Mouse (Mus musculus): ENCODE measurements around the gene Lrpap1. TPM values are rescaled to one million over a fixed set of nuclear protein-coding genes. Genes with fewer than 3 reads are reported as not detected.

Lrpap1 gene
- polyA plus RNA-seq, 1 experiment from 2014 or later = 92.1 TPM

DNA sequence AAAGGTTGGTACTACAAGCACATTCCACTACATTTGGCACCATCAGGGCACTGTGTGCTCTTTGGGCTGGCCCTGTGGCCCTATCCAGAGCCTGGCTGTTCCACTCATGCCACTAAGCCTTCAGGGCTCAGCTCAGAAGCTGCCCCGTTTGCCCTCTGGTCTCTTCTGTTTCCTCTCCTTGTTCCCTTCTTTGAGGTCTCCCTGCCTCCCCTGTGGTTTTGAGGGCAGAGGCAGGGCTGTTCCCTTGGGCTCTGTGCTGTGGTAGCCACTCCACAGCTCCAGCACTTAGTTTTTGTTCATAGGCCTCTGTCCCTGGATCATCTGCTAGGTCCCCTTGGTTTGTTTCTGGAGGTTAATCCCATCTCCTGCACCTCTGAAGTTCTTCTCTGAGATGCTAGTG, 37.3 kb upstream of the Lrpap1 start:
- Histone ChIP-seq H3K27ac (ENCODE audit: low read length) (no peak overlapping the region), H3K36me3 (ENCODE audit: control insufficient read depth, insufficient read depth) (no peaks in the 10 kb centered on the region), H3K4me1 (ENCODE audit: control insufficient read depth, low read depth, low read length) (no peaks in the 10 kb centered on the region), H3K9ac (ENCODE audit: low read depth, low read length) (no peak overlapping the region), H3K9me3 (replicated peaks; ENCODE audit: control insufficient read depth, low read length) (no peaks in the 10 kb centered on the region), H3K27me3 (ENCODE audit: control insufficient read depth, insufficient read depth, low read depth, low read length) (no peaks in the 10 kb centered on the region), H3K4me3 (ENCODE audit: low read depth, low read length) (no peak overlapping the region), H3K4me2 (ENCODE audit: low read depth, low read length) (no peak overlapping the region)
- ATAC-seq (ENCODE audit: low read depth) = no peak
- WGBS (ENCODE audit: insufficient replicate concordance) = 13% methylated on average over 1 of the region's 1 CpGs

DNA sequence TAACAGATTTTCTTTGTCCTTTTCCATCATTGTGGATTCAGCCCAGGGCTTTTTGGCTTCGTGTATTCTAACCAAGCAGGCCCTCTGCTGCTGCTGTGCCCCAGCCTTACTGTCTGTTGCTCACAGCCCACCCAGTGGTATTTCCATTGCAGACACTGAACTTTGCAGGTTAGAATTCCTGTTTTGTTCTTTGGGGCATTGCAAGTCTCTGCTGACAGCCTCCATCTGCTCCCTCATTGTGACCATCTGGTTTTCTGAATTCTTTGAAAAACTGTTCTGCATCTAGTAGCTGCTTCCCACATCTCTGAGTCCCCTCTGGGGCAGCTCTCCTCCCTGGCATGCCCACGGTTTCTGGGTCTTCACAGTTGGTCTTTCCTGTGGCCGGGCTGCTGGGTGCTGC, 35.8 kb upstream of the Lrpap1 start:
- Histone ChIP-seq H3K4me1 (ENCODE audit: control insufficient read depth, low read depth, low read length) (no peaks in the 10 kb centered on the region), H3K4me3 (ENCODE audit: low read depth, low read length) (no peak overlapping the region), H3K9me3 (replicated peaks; ENCODE audit: control insufficient read depth, low read length) (no peaks in the 10 kb centered on the region), H3K27me3 (ENCODE audit: control insufficient read depth, insufficient read depth, low read depth, low read length) (no peaks in the 10 kb centered on the region), H3K9ac (ENCODE audit: low read depth, low read length) (no peak overlapping the region), H3K27ac (ENCODE audit: low read length) (no peak overlapping the region), H3K36me3 (ENCODE audit: control insufficient read depth, insufficient read depth) (no peaks in the 10 kb centered on the region), H3K4me2 (ENCODE audit: low read depth, low read length) (no peak overlapping the region)
- WGBS (ENCODE audit: insufficient replicate concordance) = 29% methylated on average over 3 of the region's 3 CpGs
- ATAC-seq (ENCODE audit: low read depth) = no peak

DNA sequence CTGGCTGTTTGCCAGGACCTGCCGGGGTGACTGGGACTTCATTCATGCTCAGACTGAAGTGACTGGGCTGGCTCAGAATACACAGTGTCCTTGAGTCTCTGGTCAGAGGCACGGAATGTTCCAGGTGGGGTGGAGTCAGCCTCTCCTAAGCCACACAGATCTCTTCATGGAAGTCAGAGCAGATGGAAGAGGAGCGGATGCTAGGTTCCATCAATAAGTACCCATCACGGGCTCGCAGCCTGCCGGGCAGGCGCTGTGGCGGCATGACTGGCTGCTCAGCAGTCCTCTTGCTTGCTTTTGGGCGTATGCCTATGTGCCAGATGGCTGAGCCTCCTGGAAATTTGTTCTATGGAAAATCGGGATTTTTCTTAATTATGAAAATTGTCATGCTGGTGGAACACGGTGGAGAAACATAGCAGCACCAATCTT, 32.6 kb upstream of the Lrpap1 start:
- no peak for ATAC-seq (ENCODE audit: low read depth)
- Histone ChIP-seq H3K4me2 (ENCODE audit: low read depth, low read length) (no peak overlapping the region), H3K9me3 (replicated peaks; ENCODE audit: control insufficient read depth, low read length) (no peaks in the 10 kb centered on the region), H3K9ac (ENCODE audit: low read depth, low read length) (no peak overlapping the region), H3K27me3 (ENCODE audit: control insufficient read depth, insufficient read depth, low read depth, low read length) (no peaks in the 10 kb centered on the region), H3K4me3 (ENCODE audit: low read depth, low read length) (no peak overlapping the region), H3K27ac (ENCODE audit: low read length) (no peak overlapping the region), H3K4me1 (ENCODE audit: control insufficient read depth, low read depth, low read length) (no peaks in the 10 kb centered on the region), H3K36me3 (ENCODE audit: control insufficient read depth, insufficient read depth) (no peaks in the 10 kb centered on the region)
- WGBS (ENCODE audit: insufficient replicate concordance) = 66% methylated on average over 11 of the region's 11 CpGs

DNA sequence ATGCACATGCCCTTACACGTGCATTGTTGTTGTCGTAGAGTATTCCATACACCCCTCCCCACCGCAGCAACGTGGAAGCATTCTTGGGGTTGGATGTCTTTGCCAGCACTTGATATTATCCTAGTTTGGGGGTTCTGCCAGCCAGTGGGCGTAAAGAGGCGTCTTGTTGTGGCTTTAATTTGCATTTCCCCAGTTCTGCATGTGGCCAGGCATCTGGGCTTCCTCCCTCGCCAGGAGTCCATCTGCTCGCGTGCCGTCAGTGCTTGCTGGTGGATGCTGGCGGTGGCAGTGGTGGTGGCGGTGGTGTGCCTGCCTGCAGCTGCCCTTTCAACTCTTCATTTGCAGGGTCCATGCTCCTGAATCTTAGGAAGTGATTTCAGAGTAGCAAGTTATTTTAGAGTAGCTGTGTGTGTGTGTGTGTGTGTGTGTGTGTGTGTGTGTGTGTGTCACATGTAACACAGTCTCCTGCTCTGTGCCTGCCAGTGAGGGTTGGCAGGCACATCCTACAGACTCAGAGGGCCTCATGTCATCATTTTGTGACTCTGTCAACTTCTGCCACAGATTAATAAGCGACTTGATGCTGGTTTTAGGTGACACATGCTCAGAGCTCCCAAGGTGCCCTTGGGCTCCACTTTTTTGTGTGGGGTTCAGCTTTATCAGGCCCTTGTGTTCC, 32.1 kb upstream of the Lrpap1 start:
- 53% methylated on average over 13 of the region's 13 CpGs for WGBS (ENCODE audit: insufficient replicate concordance)

DNA sequence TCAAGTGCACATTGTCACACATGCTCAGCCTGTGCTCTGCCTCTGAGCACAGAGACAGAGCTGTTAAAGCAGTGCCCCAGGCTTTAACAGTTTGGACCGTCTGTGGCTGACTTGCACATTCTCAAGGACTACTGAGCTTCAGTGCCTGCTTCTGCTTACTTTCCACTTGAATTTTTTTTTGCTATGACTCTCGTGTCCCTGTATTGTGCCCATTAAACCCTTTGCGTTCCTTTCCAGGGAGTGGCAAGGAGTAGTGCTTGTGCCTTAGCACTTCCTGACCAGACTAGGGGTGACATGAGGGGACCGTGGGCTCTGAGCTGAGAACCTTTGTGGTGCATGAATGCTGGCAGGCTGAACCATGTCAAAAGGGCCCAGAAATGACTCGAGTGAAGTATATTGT, 30.3 kb upstream of the Lrpap1 start:
- Histone ChIP-seq H3K4me1 (ENCODE audit: control insufficient read depth, low read depth, low read length) (no peaks in the 10 kb centered on the region), H3K4me3 (ENCODE audit: low read depth, low read length) (no peak overlapping the region), H3K9me3 (replicated peaks; ENCODE audit: control insufficient read depth, low read length) (no peaks in the 10 kb centered on the region), H3K36me3 (ENCODE audit: control insufficient read depth, insufficient read depth) (no peaks in the 10 kb centered on the region), H3K9ac (ENCODE audit: low read depth, low read length) (no peak overlapping the region), H3K4me2 (ENCODE audit: low read depth, low read length) (no peak overlapping the region), H3K27me3 (ENCODE audit: control insufficient read depth, insufficient read depth, low read depth, low read length) (no peaks in the 10 kb centered on the region), H3K27ac (ENCODE audit: low read length) (no peak overlapping the region)
- no peak for ATAC-seq (ENCODE audit: low read depth)
- WGBS (ENCODE audit: insufficient replicate concordance) = 54% methylated on average over 5 of the region's 5 CpGs

More for the DNA sequence above, 32.1 kb upstream of the Lrpap1 start:
- H3K27ac ChIP-seq (ENCODE audit: low read length) = no peak overlapping the region
- no peaks in the 10 kb centered on the region for H3K27me3 ChIP-seq (ENCODE audit: control insufficient read depth, insufficient read depth, low read depth, low read length)
- no peaks in the 10 kb centered on the region for H3K36me3 ChIP-seq (ENCODE audit: control insufficient read depth, insufficient read depth)
- ATAC-seq (ENCODE audit: low read depth) = no peak
- H3K4me1 ChIP-seq (ENCODE audit: control insufficient read depth, low read depth, low read length) = no peaks in the 10 kb centered on the region
- no peak overlapping the region for H3K9ac ChIP-seq (ENCODE audit: low read depth, low read length)
- H3K9me3 ChIP-seq (replicated peaks; ENCODE audit: control insufficient read depth, low read length) = no peaks in the 10 kb centered on the region
- no peak overlapping the region for H3K4me3 ChIP-seq (ENCODE audit: low read depth, low read length)
- no peak overlapping the region for H3K4me2 ChIP-seq (ENCODE audit: low read depth, low read length)

DNA sequence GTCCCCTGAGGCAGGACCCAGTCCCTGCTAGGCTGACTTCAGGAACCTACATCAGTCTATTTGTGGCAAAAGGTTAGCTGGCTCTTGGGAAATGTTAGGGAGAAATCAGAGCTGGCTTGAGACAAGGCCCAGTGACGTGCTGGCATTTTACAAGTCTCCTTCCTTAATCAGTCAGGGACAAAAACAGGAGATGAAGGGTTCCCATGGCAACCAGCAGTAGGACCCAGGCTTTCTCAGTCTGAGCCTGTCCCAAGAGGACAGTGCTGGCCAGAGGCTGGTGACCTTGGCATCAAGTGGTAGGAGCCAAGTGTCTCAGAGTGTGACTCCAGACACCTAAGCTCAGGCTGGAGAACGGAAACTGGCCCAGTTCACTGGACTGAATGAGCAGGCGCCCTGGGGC, 28.7 kb upstream of the Lrpap1 start:
- H3K4me3 ChIP-seq (ENCODE audit: low read depth, low read length) = no peak overlapping the region
- H3K4me2 ChIP-seq (ENCODE audit: low read depth, low read length) = no peak overlapping the region
- no peaks in the 10 kb centered on the region for H3K36me3 ChIP-seq (ENCODE audit: control insufficient read depth, insufficient read depth)
- H3K9me3 ChIP-seq (replicated peaks; ENCODE audit: control insufficient read depth, low read length) = no peaks in the 10 kb centered on the region
- no peak overlapping the region for H3K27ac ChIP-seq (ENCODE audit: low read length)
- no peak for ATAC-seq (ENCODE audit: low read depth)
- H3K9ac ChIP-seq (ENCODE audit: low read depth, low read length) = no peak overlapping the region
- H3K4me1 ChIP-seq (ENCODE audit: control insufficient read depth, low read depth, low read length) = no peaks in the 10 kb centered on the region
- no peaks in the 10 kb centered on the region for H3K27me3 ChIP-seq (ENCODE audit: control insufficient read depth, insufficient read depth, low read depth, low read length)
- whole genome bisulfite sequencing (ENCODE audit: insufficient replicate concordance) = 46% methylated on average over 3 of the region's 3 CpGs

DNA sequence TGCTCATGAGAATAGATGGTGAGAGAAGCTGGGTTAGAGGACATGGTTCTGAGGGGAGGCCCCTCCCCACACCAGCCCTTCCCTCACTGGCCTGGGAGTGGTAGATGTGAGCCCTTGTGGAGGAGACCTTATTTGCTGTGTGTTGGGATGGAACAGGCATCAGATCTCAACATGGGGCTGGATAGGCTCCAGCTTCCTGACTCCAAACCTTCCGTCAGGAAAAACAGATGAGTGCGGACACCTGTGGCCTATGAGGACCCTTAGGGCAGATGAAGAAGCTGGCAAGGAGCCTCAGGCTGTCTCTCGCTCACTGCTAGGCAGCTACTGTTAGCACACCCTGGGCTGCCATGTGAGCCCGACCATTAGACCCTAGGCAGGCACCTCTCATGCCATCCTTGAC, 27.9 kb upstream of the Lrpap1 start:
- Histone ChIP-seq H3K4me1 (ENCODE audit: control insufficient read depth, low read depth, low read length) (no peaks in the 10 kb centered on the region), H3K27me3 (ENCODE audit: control insufficient read depth, insufficient read depth, low read depth, low read length) (no peaks in the 10 kb centered on the region), H3K4me3 (ENCODE audit: low read depth, low read length) (no peak overlapping the region), H3K9ac (ENCODE audit: low read depth, low read length) (no peak overlapping the region), H3K27ac (ENCODE audit: low read length) (no peak overlapping the region), H3K36me3 (ENCODE audit: control insufficient read depth, insufficient read depth) (no peaks in the 10 kb centered on the region), H3K9me3 (replicated peaks; ENCODE audit: control insufficient read depth, low read length) (no peaks in the 10 kb centered on the region), H3K4me2 (ENCODE audit: low read depth, low read length) (no peak overlapping the region)
- 70% methylated on average over 4 of the region's 4 CpGs for WGBS (ENCODE audit: insufficient replicate concordance)
- no peak for ATAC-seq (ENCODE audit: low read depth)

DNA sequence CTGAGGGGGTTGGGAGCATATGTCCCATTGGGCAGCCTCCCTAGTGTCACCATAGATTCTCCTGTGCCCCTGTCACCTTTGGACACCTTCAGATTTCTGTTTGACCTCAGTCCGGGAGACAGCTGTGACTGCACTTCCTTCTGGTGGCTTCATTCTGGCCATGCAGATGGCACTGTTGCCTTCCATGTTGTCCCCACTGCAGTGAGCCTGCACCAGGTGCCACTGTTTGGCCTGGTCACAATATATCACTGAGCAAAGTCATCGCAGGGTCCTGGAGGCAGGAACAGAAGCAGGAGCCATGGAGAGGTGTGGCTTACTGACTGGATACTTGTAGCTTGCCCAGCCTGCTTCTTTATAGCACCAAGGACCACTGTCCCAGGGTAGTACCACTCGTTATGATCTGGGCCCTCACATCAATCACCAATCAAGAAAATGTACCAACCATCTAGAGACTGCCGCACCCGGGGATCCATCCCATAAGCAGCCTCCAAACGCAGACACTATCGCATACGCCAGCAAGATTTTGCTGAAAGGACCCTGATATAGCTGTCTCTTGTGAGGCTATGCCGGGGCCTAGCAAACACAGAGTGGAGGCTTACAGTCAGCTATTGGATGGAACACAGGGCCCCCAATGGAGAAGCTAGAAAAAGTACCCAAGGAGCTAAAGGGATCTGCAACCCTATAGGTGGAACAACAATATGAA, 26.9 kb upstream of the Lrpap1 start:
- WGBS (ENCODE audit: insufficient replicate concordance) = 83% methylated on average over 9 of the region's 9 CpGs

DNA sequence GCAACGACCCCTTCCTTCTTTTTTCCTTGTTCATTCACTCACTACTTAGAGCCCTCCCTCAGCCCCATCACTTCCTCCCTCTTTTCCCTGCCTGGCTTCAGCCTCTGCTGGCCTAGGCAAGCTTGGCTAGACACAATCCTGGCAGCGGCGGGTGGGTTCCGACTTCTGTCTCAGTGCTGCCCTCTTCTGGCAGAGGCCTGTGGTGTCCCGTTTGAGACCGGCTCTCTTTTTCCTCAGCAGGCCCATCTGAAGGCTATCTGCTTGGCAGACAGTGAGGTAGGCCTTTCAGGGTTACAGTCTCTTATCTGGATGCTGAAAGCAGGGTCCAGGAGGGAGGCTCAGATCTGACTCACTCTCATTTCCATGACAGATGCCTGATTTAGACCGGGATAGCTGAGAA, 26.2 kb upstream of the Lrpap1 start:
- Histone ChIP-seq H3K4me3 (ENCODE audit: low read depth, low read length) (no peak overlapping the region), H3K9ac (ENCODE audit: low read depth, low read length) (no peak overlapping the region), H3K9me3 (replicated peaks; ENCODE audit: control insufficient read depth, low read length) (no peaks in the 10 kb centered on the region), H3K4me2 (ENCODE audit: low read depth, low read length) (no peak overlapping the region), H3K4me1 (ENCODE audit: control insufficient read depth, low read depth, low read length) (no peaks in the 10 kb centered on the region), H3K27ac (ENCODE audit: low read length) (no peak overlapping the region), H3K27me3 (ENCODE audit: control insufficient read depth, insufficient read depth, low read depth, low read length) (no peaks in the 10 kb centered on the region), H3K36me3 (ENCODE audit: control insufficient read depth, insufficient read depth) (no peaks in the 10 kb centered on the region)
- 6% methylated on average over 7 of the region's 7 CpGs for WGBS (ENCODE audit: insufficient replicate concordance)
- no peak for ATAC-seq (ENCODE audit: low read depth)

More for the DNA sequence above, 26.9 kb upstream of the Lrpap1 start:
- Histone ChIP-seq H3K27ac (ENCODE audit: low read length) (no peak overlapping the region), H3K27me3 (ENCODE audit: control insufficient read depth, insufficient read depth, low read depth, low read length) (no peaks in the 10 kb centered on the region), H3K36me3 (ENCODE audit: control insufficient read depth, insufficient read depth) (no peaks in the 10 kb centered on the region), H3K4me3 (ENCODE audit: low read depth, low read length) (no peak overlapping the region), H3K4me1 (ENCODE audit: control insufficient read depth, low read depth, low read length) (no peaks in the 10 kb centered on the region), H3K4me2 (ENCODE audit: low read depth, low read length) (no peak overlapping the region), H3K9me3 (replicated peaks; ENCODE audit: control insufficient read depth, low read length) (no peaks in the 10 kb centered on the region), H3K9ac (ENCODE audit: low read depth, low read length) (no peak overlapping the region)
- no peak for ATAC-seq (ENCODE audit: low read depth)

Measured in liver, embryonic 16.5 days (tissue).